Mouse (Mus musculus): ENCODE data around the gene Lrtm2. TPM values are rescaled to one million over a fixed set of nuclear protein-coding genes. Genes with fewer than 3 reads are reported as not detected.

Gene Lrtm2
- polyA plus RNA-seq (2012; ENCODE audit: low replicate concordance) = 0.08 TPM in 1 of 2 replicates, not detected in the other

GRCm38 (mm10) chr6:119330506-119330905, at the start of gene Lrtm2:
Gene Lrtm2 (minus strand): TSS chr6:119330766.

Other genes starting within 250 kb of the Lrtm2 start
- 16.3 and 20.5 TPM in 2 replicates for gene Dcp1b, start 155.5 kb downstream of the Lrtm2 start, polyA plus RNA-seq (2012; ENCODE audit: low replicate concordance)
- gene Cacna1c, start 134.3 kb downstream of the Lrtm2 start, polyA plus RNA-seq (2012; ENCODE audit: low replicate concordance) = 1.0 and 3.7 TPM in 2 replicates
- 0.99 TPM in 1 of 2 replicates, not detected in the other for gene Cacna2d4, start 94.2 kb downstream of the Lrtm2 start, polyA plus RNA-seq (2012; ENCODE audit: low replicate concordance)
- 14.0 and 23.8 TPM in 2 replicates for gene Adipor2, start 86.9 kb upstream of the Lrtm2 start, polyA plus RNA-seq (2012; ENCODE audit: low replicate concordance)
- gene Fbxl14, start 148.9 kb upstream of the Lrtm2 start, polyA plus RNA-seq (2012; ENCODE audit: low replicate concordance) = 61.7 and 102 TPM in 2 replicates
- gene Wnt5b, start 213.6 kb upstream of the Lrtm2 start, polyA plus RNA-seq (2012; ENCODE audit: low replicate concordance) = 0.41 TPM in 1 of 2 replicates, not detected in the other

Measured in leukemia stem cell, adult 10-12 weeks (primary cell).